Mouse (Mus musculus) cerebellum, adult 2 months (tissue): ENCODE measurements around the gene Olfr707. TPM values are rescaled to one million over a fixed set of nuclear protein-coding genes. Genes with fewer than 3 reads are reported as not detected.

Experiments
- DNase-seq, 2 experiments: peaks; one replicate each; pipeline ENCODE4 v3.0.0; 2021
- H3K27ac ChIP-seq: fragments of 200-500 bp; 2 replicates; pipeline ENCODE4 v1.5.1; 2012; ENCODE audit warnings: low read length, control low read depth, inconsistent platforms; ENCODE audit not compliant: insufficient read depth
- H3K27me3 ChIP-seq: fragments of 200-500 bp; 2 replicates; pipeline ENCODE4 v1.6.1; 2012; ENCODE audit warnings: inconsistent platforms, mild to moderate bottlenecking, low read length, moderate library complexity; ENCODE audit not compliant: control insufficient read depth, insufficient read depth
- H3K4me1 ChIP-seq: fragments of 200-500 bp; 2 replicates; pipeline ENCODE4 v1.6.1; 2011; ENCODE audit warnings: low read length; ENCODE audit not compliant: control insufficient read depth, insufficient read depth
- H3K4me3 ChIP-seq: fragments of 200-500 bp; replicated peaks from 2 replicates; pipeline ENCODE3; 2011; ENCODE audit warnings: mild to moderate bottlenecking, low read depth, low read length, control low read depth; ENCODE audit not compliant: insufficient read depth
- CTCF ChIP-seq: fragments of 200-500 bp; IDR thresholded peaks from 2 replicates; pipeline ENCODE4 v1.5.1; 2011; ENCODE audit warnings: low read depth, mild to moderate bottlenecking, control low read depth, low read length, moderate library complexity, borderline replicate concordance; ENCODE audit not compliant: insufficient read depth
- POLR2A ChIP-seq: fragments of 200-500 bp; IDR thresholded peaks from 2 replicates; pipeline ENCODE4 v1.6.1; 2011; ENCODE audit warnings: low read length, control low read depth, borderline replicate concordance; ENCODE audit not compliant: insufficient read depth
- WGBS: fragments of 180-500 bp; shearing (Covaris S2); methylation state at CpG from one replicate; pipeline ENCODE4 v1.1.7; 2018; 5-methylcytosine and 5-hydroxymethylcytosine counted together
- polyA plus RNA-seq: library from polyadenylated mRNA; depleted of rRNA; stranded (reverse); fragments of >200 nt; gene quantifications from 2 replicates; pipeline ENCODE4 v1.2.3, GENCODE M21; 2012; rRNA removed

Olfr707 gene
- polyA plus RNA-seq, 1 experiment: not detected

- H3K27me3 ChIP-seq: no peaks in the 10 kb centered on the region
- DNase-seq: no peak
- TF ChIP-seq POLR2A (no peak), CTCF (no peak)
- 55% methylated on average over 2 of the region's 2 CpGs for WGBS
- no peak within 1 kb of the TSS for H3K4me3 ChIP-seq
- H3K4me1 ChIP-seq: no peaks in the 10 kb centered on the region
- H3K27ac ChIP-seq: no peak within 1 kb of the TSS
Measured at GRCm38 (mm10) chr7:106843060-106843459, 58.0 kb downstream of the Olfr707 start, which contains the start of gene Olfr703. TSS of gene Olfr703 (plus strand) at chr7:106843360.

Other genes with a start within 250 kb of the Olfr707 start
- not detected in 2 replicates for gene Olfr693, start 220.7 kb downstream of the Olfr707 start, polyA plus RNA-seq
- gene Olfr694, start 209.4 kb downstream of the Olfr707 start, polyA plus RNA-seq: not detected in 2 replicates
- gene Olfr695, start 184.8 kb downstream of the Olfr707 start, polyA plus RNA-seq: not detected in 2 replicates
- not detected in 2 replicates for gene Olfr697, start 158.8 kb downstream of the Olfr707 start, polyA plus RNA-seq
- gene Olfr698, start 145.8 kb downstream of the Olfr707 start, polyA plus RNA-seq: not detected in 2 replicates
- gene Olfr699, start 108.0 kb downstream of the Olfr707 start, polyA plus RNA-seq: not detected in 2 replicates
- not detected in 2 replicates for gene Olfr700, start 92.4 kb downstream of the Olfr707 start, polyA plus RNA-seq
- gene Olfr701, start 87.1 kb downstream of the Olfr707 start, polyA plus RNA-seq: not detected in 2 replicates
- gene Olfr702, start 67.3 kb downstream of the Olfr707 start, polyA plus RNA-seq: not detected in 2 replicates
- not detected in 2 replicates for gene Olfr703, start 57.9 kb downstream of the Olfr707 start, polyA plus RNA-seq
- gene Olfr704, start 38.1 kb downstream of the Olfr707 start, polyA plus RNA-seq: not detected in 2 replicates
- not detected in 2 replicates for gene Olfr705, start 24.4 kb downstream of the Olfr707 start, polyA plus RNA-seq
- not detected in 2 replicates for gene Olfr706, start 13.1 kb downstream of the Olfr707 start, polyA plus RNA-seq
- not detected in 2 replicates for gene Olfr1532-ps1, start 6.8 kb upstream of the Olfr707 start, polyA plus RNA-seq
- not detected in 2 replicates for gene Olfr709-ps1, start 31.0 kb upstream of the Olfr707 start, polyA plus RNA-seq
- not detected in 2 replicates for gene Olfr710, start 47.1 kb upstream of the Olfr707 start, polyA plus RNA-seq
- gene Olfr6, start 62.7 kb upstream of the Olfr707 start, polyA plus RNA-seq: not detected in 2 replicates
- gene Olfr711, start 74.2 kb upstream of the Olfr707 start, polyA plus RNA-seq: not detected in 2 replicates
- not detected in 2 replicates for gene Olfr2, start 104.8 kb upstream of the Olfr707 start, polyA plus RNA-seq
- gene Olfr713, start 129.9 kb upstream of the Olfr707 start, polyA plus RNA-seq: not detected in 2 replicates
- gene Olfr714, start 169.7 kb upstream of the Olfr707 start, polyA plus RNA-seq: not detected in 2 replicates
- not detected in 2 replicates for gene Olfr17, start 192.0 kb upstream of the Olfr707 start, polyA plus RNA-seq
- not detected in 2 replicates for gene Olfr715b, start 209.1 kb upstream of the Olfr707 start, polyA plus RNA-seq
- gene Olfr715, start 229.8 kb upstream of the Olfr707 start, polyA plus RNA-seq: not detected in 2 replicates
- not detected in 2 replicates for gene Olfr716, start 237.1 kb upstream of the Olfr707 start, polyA plus RNA-seq